Mouse (Mus musculus): Measurements from ENCODE around the gene Ttll9. TPM values are rescaled to one million over a fixed set of nuclear protein-coding genes. Genes with fewer than 3 reads are reported as not detected.

Gene Ttll9
- total and polyA plus RNA-seq, 3 experiments, result 0.07 to 0.19 TPM; not detected in 1

GRCm38 (mm10) chr2:152941106-152941505, 21.2 kb upstream of the Ttll9 start:
- no peak overlapping the region for H3K9ac ChIP-seq (ENCODE audit: control insufficient read depth, low read depth, low read length, poor library complexity, severe bottlenecking)
- no peaks in the 10 kb centered on the region for H3K79me2 ChIP-seq (ENCODE audit: control insufficient read depth, insufficient read depth, low read length, poor library complexity)
- DNase-seq (ENCODE audit: low read depth, low spot score), result no peak
- H3K9me3 ChIP-seq (replicated peaks; ENCODE audit: insufficient read depth, low read length), result no peaks in the 10 kb centered on the region
- H3K27ac ChIP-seq (ENCODE audit: control insufficient read depth, low read depth, low read length), result no peak overlapping the region
- no peak for TF ChIP-seq POLR2AphosphoS2 (IDR thresholded peaks at IDR 0.05; ENCODE audit: low read length)
- H3K4me1 ChIP-seq (ENCODE audit: control insufficient read depth in 1 of 2, insufficient read depth in 2 of 2, low read length in 2 of 2), result no peaks in the 10 kb centered on the region
- no peak overlapping the region for H3K4me3 ChIP-seq (ENCODE audit: control insufficient read depth in 1 of 2, insufficient read depth in 1 of 2, low read depth in 2 of 2, low read length in 2 of 2)
- no peaks in the 10 kb centered on the region for H3K36me3 ChIP-seq (ENCODE audit: control insufficient read depth in 1 of 2, insufficient read depth in 2 of 2, low read length in 2 of 2)
- H3K27me3 ChIP-seq (ENCODE audit: control insufficient read depth in 1 of 2, insufficient read depth in 2 of 2, low read length in 2 of 2), result peaks cover 7 to 19% of the 10 kb centered on the region in 2 experiments

DNA sequence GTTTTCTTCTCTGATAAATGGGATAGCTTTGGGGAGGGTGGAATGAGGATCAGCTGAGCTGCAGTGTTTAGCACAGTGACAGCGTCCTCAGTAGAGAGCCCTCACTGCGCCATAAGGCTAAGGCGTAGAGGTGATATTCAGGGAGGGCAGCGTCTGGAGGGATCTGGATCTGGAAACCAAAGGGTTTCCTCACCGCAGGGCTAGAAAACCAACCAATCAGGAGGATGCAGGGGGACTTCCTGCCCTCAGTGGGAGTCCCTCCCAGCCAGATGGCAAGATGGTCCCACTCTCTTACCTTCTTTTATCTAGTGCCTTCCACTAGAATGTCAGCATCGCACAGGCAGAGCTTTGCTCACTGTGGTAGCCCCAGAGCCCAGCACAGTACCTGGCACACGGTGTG, 20.5 kb upstream of the Ttll9 start:
- Histone ChIP-seq H3K4me1 (ENCODE audit: control insufficient read depth in 1 of 2, insufficient read depth in 2 of 2, low read length in 2 of 2) (no peaks in the 10 kb centered on the region), H3K36me3 (ENCODE audit: control insufficient read depth in 1 of 2, insufficient read depth in 2 of 2, low read length in 2 of 2) (no peaks in the 10 kb centered on the region), H3K27me3 (ENCODE audit: control insufficient read depth in 1 of 2, insufficient read depth in 2 of 2, low read length in 2 of 2) (peaks cover 8 to 18% of the 10 kb centered on the region in 2 experiments), H3K79me2 (ENCODE audit: control insufficient read depth, insufficient read depth, low read length, poor library complexity) (no peaks in the 10 kb centered on the region), H3K9ac (ENCODE audit: control insufficient read depth, low read depth, low read length, poor library complexity, severe bottlenecking) (no peak overlapping the region), H3K4me3 (ENCODE audit: control insufficient read depth in 1 of 2, insufficient read depth in 1 of 2, low read depth in 2 of 2, low read length in 2 of 2) (no peak overlapping the region), H3K27ac (ENCODE audit: control insufficient read depth, low read depth, low read length) (no peak overlapping the region), H3K9me3 (replicated peaks; ENCODE audit: insufficient read depth, low read length) (no peaks in the 10 kb centered on the region)
- TF ChIP-seq BHLHE40 (IDR thresholded peaks at IDR 0.05; ENCODE audit: borderline replicate concordance, low read depth, low read length) (no peak), NELFE (IDR thresholded peaks at IDR 0.05; ENCODE audit: low read depth, low read length) (no peak), ETS1 (IDR thresholded peaks at IDR 0.05; ENCODE audit: low read depth, low read length) (no peak), MYB (IDR thresholded peaks at IDR 0.05; ENCODE audit: low read depth, low read length) (no peak), POLR2AphosphoS2 (IDR thresholded peaks at IDR 0.05; ENCODE audit: low read length) (no peak), USF2 (IDR thresholded peaks at IDR 0.05; ENCODE audit: borderline replicate concordance in 1 of 2, insufficient read depth in 1 of 2, low read depth in 1 of 2, low read length in 2 of 2) (no peak), CHD1 (IDR thresholded peaks at IDR 0.05; ENCODE audit: low read depth, low read length) (no peak), TAL1 (IDR thresholded peaks at IDR 0.05; ENCODE audit: low read length) (no peak)
- no peak for DNase-seq (ENCODE audit: low read depth, low spot score)

GRCm38 (mm10) chr2:152942898-152943515, 19.3 kb upstream of the Ttll9 start:
- Histone ChIP-seq H3K4me1 (ENCODE audit: control insufficient read depth in 1 of 2, insufficient read depth in 2 of 2, low read length in 2 of 2) (no peaks in the 10 kb centered on the region), H3K36me3 (ENCODE audit: control insufficient read depth in 1 of 2, insufficient read depth in 2 of 2, low read length in 2 of 2) (no peaks in the 10 kb centered on the region), H3K4me3 (ENCODE audit: control insufficient read depth in 1 of 2, insufficient read depth in 1 of 2, low read depth in 2 of 2, low read length in 2 of 2) (no peak overlapping the region), H3K79me2 (ENCODE audit: control insufficient read depth, insufficient read depth, low read length, poor library complexity) (no peaks in the 10 kb centered on the region), H3K27ac (ENCODE audit: control insufficient read depth, low read depth, low read length) (no peak overlapping the region), H3K9ac (ENCODE audit: control insufficient read depth, low read depth, low read length, poor library complexity, severe bottlenecking) (no peak overlapping the region), H3K27me3 (ENCODE audit: control insufficient read depth in 1 of 2, insufficient read depth in 2 of 2, low read length in 2 of 2) (peaks cover 11 to 18% of the 10 kb centered on the region in 2 experiments), H3K9me3 (replicated peaks; ENCODE audit: insufficient read depth, low read length) (no peaks in the 10 kb centered on the region)
- TF ChIP-seq E2F4 (IDR thresholded peaks at IDR 0.05; ENCODE audit: borderline replicate concordance, low read depth, low read length), result no peak
- TF ChIP-seq ZC3H11A (IDR thresholded peaks at IDR 0.05; ENCODE audit: low read depth, low read length), result no peak
- no peak for TF ChIP-seq SMC3 (IDR thresholded peaks at IDR 0.05; ENCODE audit: low read depth, low read length)
- TF ChIP-seq ZNF384 (IDR thresholded peaks at IDR 0.05; ENCODE audit: low read depth, low read length), result no peak
- no peak for TF ChIP-seq POLR2AphosphoS5 (IDR thresholded peaks at IDR 0.05; ENCODE audit: borderline replicate concordance, low read depth, low read length)
- no peak for TF ChIP-seq RAD21 (IDR thresholded peaks at IDR 0.05; ENCODE audit: low read depth, low read length)
- TF ChIP-seq POLR2AphosphoS2 (IDR thresholded peaks at IDR 0.05; ENCODE audit: low read length), result no peak
- no peak for TF ChIP-seq ETS1 (IDR thresholded peaks at IDR 0.05; ENCODE audit: low read depth, low read length)
- DNase-seq (ENCODE audit: low read depth, low spot score), result no peak
